Mouse (Mus musculus): Measurements from ENCODE around the gene Hgf. TPM values are rescaled to one million over a fixed set of nuclear protein-coding genes. Genes with fewer than 3 reads are reported as not detected.

Hgf gene
- polyA plus RNA-seq (2012; rRNA removed; ENCODE audit: low replicate concordance): 0.13 and 0.16 TPM in 2 replicates

DNA sequence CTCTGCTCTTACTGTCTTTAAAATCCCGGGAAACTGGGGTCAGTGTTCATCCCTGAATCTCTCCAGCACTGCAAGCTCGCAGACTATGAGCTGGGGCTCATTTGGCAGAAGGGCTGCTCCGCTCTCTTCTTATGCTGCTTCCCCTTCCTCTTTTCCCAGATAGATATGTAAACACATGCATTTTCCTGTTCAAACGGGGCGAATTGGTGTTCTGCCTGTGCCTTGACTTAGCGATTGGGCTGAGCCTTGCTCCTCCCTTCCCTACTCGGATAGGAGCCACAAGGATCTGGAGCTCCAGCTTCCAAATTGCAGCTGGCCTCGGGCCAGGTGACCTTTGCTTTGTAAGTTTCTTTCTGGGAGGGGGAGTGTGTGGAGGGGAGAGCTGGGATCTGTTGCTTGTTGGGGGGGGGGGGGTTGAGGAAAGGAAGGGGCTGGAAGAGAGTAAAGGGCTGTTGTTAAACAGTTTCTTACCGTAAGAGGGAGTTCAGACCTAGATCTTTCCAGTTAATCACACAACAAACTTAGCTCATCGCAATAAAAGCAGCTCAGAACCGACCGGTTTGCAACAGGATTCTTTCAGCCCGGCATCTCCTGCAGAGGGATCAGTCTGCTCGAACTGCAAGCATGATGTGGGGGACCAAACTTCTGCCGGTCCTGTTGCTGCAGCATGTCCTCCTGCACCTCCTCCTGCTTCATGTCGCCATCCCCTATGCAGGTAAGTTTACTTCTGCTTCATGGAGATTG, at the start of gene Hgf:
TSS of gene Hgf (plus strand) at position 192 of the 744 bp plus-strand sequence.

Other genes with a start within 250 kb of the Hgf start
- 0.02 and 0.04 TPM in 2 replicates for gene Gm28710, start 238.3 kb downstream of the Hgf start, polyA plus RNA-seq (2012; rRNA removed; ENCODE audit: low replicate concordance)